Mouse (Mus musculus) adipocyte (in vitro differentiated cells): ENCODE measurements at regions not wholly inside any gene's neighbourhood (a gene's known extent, or its start where the extent isn't known, plus 50 kb on each side); places are given as distances from the start of the nearest gene placed in this dataset.
"Not testable (repeated sequence)": the region's sequence is repeated elsewhere in the genome, so short reads cannot be mapped to it uniquely, and the experiment has no call there.

Source experiments
- DNase-seq: peaks from one replicate; pipeline ENCODE4 v3.0.0-alpha.2; 2016; ENCODE audit warnings: low spot score

- DNase-seq, result no peak
Observed at GRCm38 (mm10) chr10:112521388-112521787, 250.5 kb downstream of the Kcnc2 start.

GRCm38 (mm10) chr10:112543051-112543450 is 272.1 kb downstream of the Kcnc2 start:
- DNase-seq, result no peak

- no peak for DNase-seq
Observed at GRCm38 (mm10) chr10:112571772-112572551, 301.0 kb downstream of the Kcnc2 start.

- DNase-seq, result peak; percentile 10
Observed at GRCm38 (mm10) chr10:112572556-112572955, 301.6 kb downstream of the Kcnc2 start.

- DNase-seq, result no peak
Observed at GRCm38 (mm10) chr10:112584939-112585338, 314.0 kb downstream of the Kcnc2 start.

GRCm38 (mm10) chr10:112594327-112594726 is 323.4 kb downstream of the Kcnc2 start:
- DNase-seq, result no peak

- peak; percentile 74 for DNase-seq
Observed at GRCm38 (mm10) chr10:112605592-112605991, 323.2 kb downstream of the Atxn7l3b start.

GRCm38 (mm10) chr10:112607642-112608041 is 321.2 kb downstream of the Atxn7l3b start:
- no peak for DNase-seq

GRCm38 (mm10) chr10:112611711-112612110 is 317.1 kb downstream of the Atxn7l3b start:
- DNase-seq, result no peak

GRCm38 (mm10) chr10:112613751-112614150 is 315.1 kb downstream of the Atxn7l3b start:
- no peak for DNase-seq

- no peak for DNase-seq
Observed at GRCm38 (mm10) chr10:112614226-112614625, 314.6 kb downstream of the Atxn7l3b start.

- DNase-seq, result no peak
Observed at GRCm38 (mm10) chr10:112619740-112620139, 309.1 kb downstream of the Atxn7l3b start.

- no peak for DNase-seq
Observed at GRCm38 (mm10) chr10:112629752-112630151, 299.0 kb downstream of the Atxn7l3b start.

- no peak for DNase-seq
Observed at GRCm38 (mm10) chr10:112635199-112635598, 293.6 kb downstream of the Atxn7l3b start.

- DNase-seq, result no peak
Observed at GRCm38 (mm10) chr10:112636574-112636973, 292.2 kb downstream of the Atxn7l3b start.

- not testable (repeated sequence) for DNase-seq
Observed at GRCm38 (mm10) chr10:112640551-112640950, 288.2 kb downstream of the Atxn7l3b start.

- no peak for DNase-seq
Observed at GRCm38 (mm10) chr10:112648986-112649385, 279.8 kb downstream of the Atxn7l3b start.
